Mouse (Mus musculus) cerebellum, postnatal 4 days (tissue): Measurements from ENCODE around the gene Naa60.
A peak's percentile ranks its signal among the peaks of the same experiment; 100 is the strongest.

ENCODE experiments used
- DNase-seq, 2 experiments: peaks; one replicate each; pipeline ENCODE4 v3.0.0; 2022; ENCODE audit warnings: low spot score in 2 of 2, mixed read lengths in 1 of 2

Gene Naa60

GRCm38 (mm10) chr16:3891621-3892295 is 19.6 kb downstream of the Naa60 start:
- DNase-seq = no peak

- DNase-seq = no peak
Measured at GRCm38 (mm10) chr16:3893739-3894138, 21.6 kb downstream of the Naa60 start.

GRCm38 (mm10) chr16:3895173-3895792 is 23.1 kb downstream of the Naa60 start:
- no peak for DNase-seq

GRCm38 (mm10) chr16:3896046-3896445 is 23.9 kb downstream of the Naa60 start:
- no peak for DNase-seq

GRCm38 (mm10) chr16:3896553-3896952 is 24.4 kb downstream of the Naa60 start:
- no peak for DNase-seq

GRCm38 (mm10) chr16:3907471-3907870 is 35.3 kb downstream of the Naa60 start:
- DNase-seq = no peak

- DNase-seq = peak; percentile 82 to 90
Measured at GRCm38 (mm10) chr16:3908537-3909111, 36.4 kb downstream of the Naa60 start, which contains the start of the genes 1700037C18Rik and Cluap1. TSS of gene 1700037C18Rik (minus strand) at chr16:3908689. TSS of gene Cluap1 (plus strand) at chr16:3908801.

GRCm38 (mm10) chr16:3909118-3909517 is 36.9 kb downstream of the Naa60 start:
- DNase-seq = no peak

GRCm38 (mm10) chr16:3920756-3921155 is 48.6 kb downstream of the Naa60 start:
- no peak for DNase-seq

GRCm38 (mm10) chr16:3923515-3923914 is 51.3 kb downstream of the Naa60 start:
- DNase-seq = no peak

GRCm38 (mm10) chr16:3923966-3924365 is 51.8 kb downstream of the Naa60 start:
- DNase-seq = no peak

- no peak for DNase-seq
Measured at GRCm38 (mm10) chr16:3928582-3928981, 56.4 kb downstream of the Naa60 start.

- DNase-seq = no peak
Measured at GRCm38 (mm10) chr16:3929151-3929550, 57.0 kb downstream of the Naa60 start.

GRCm38 (mm10) chr16:3933536-3933935 is 61.4 kb downstream of the Naa60 start:
- DNase-seq = no peak

GRCm38 (mm10) chr16:3934091-3934490 is 61.9 kb downstream of the Naa60 start:
- no peak for DNase-seq

GRCm38 (mm10) chr16:3934701-3935100 is 62.5 kb downstream of the Naa60 start:
- DNase-seq = no peak

- DNase-seq = no peak
Measured at GRCm38 (mm10) chr16:3951141-3951540, 79.0 kb downstream of the Naa60 start.
